Mouse (Mus musculus) kidney, postnatal 25 days (tissue): ENCODE data around the gene Prl8a8.

ENCODE experiments used
- DNase-seq, 2 experiments: peaks; one replicate each; pipeline ENCODE4 v3.0.0; 2021; ENCODE audit warnings: mixed read lengths in 2 of 2

The Prl8a8 gene

GRCm38 (mm10) chr13:27513117-27513516, at the start of gene Prl8a8:
Prl8a8 (minus strand) TSS chr13:27513217.
- no peak for DNase-seq

GRCm38 (mm10) chr13:27553336-27553735, 40.3 kb upstream of the Prl8a8 start:
- no peak for DNase-seq

DNA sequence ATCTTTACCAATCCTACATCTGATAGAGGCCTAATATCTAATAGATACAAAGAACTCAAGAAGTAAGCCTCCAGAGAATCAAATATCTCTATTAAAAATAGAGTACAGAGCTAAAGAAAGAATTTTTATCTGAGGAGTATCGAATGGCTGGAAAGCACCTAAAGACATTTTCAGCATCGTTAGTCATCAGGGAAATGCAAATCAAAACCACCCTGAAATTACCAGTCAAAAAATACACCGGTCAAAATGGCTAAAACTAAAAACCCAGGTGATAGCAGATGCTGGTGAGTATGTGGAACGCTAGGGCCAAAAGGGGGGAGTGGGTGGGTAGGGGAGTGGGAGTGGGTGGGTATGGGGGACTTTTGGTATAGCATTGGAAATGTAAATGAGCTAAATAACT, 10.1 kb upstream of the Prl8a8 start:
- DNase-seq, result no peak

- no peak for DNase-seq
These were observed 5.4 kb downstream of the Prl8a8 start for GRCm38 (mm10) chr13:27507645-27508044.
